Mouse (Mus musculus) C2C12 (cell line): ENCODE measurements at regions not wholly inside any gene's neighbourhood (a gene's known extent, or its start where the extent isn't known, plus 50 kb on each side); places are given as distances from the start of the nearest gene placed in this dataset.

Source experiments
- CTCF ChIP-seq: IDR thresholded peaks from one replicate; pipeline ENCODE4 v1.5.1; 2011; ENCODE audit not compliant: control insufficient read depth, insufficient read depth, insufficient read length
- MAX ChIP-seq: IDR thresholded peaks from one replicate; pipeline ENCODE4 v1.6.1; 2011; ENCODE audit warnings: mild to moderate bottlenecking, control low read depth
- MYOD1 ChIP-seq: IDR thresholded peaks from one replicate; pipeline ENCODE4 v1.6.1; 2011; ENCODE audit warnings: low read depth; ENCODE audit not compliant: control insufficient read depth, insufficient read length

GRCm38 (mm10) chr7:75063816-75064215 lies 245.2 kb downstream of the Sv2b start:
- TF ChIP-seq MYOD1, result no peak
- no peak for TF ChIP-seq CTCF
- TF ChIP-seq MAX, result no peak
